Mouse (Mus musculus) MEL (cell line): ENCODE measurements around the gene Tlx2. TPM values are rescaled to one million over a fixed set of nuclear protein-coding genes. Genes with fewer than 3 reads are reported as not detected.

Source experiments
- DNase-seq: peaks from one replicate; pipeline ENCODE4 v3.0.0; 2011; ENCODE audit warnings: low read depth, low spot score
- H3K27ac ChIP-seq: 2 replicates; pipeline ENCODE4 v1.5.1; 2012; ENCODE audit warnings: low read depth, mild to moderate bottlenecking, control low read depth, low read length, moderate library complexity; ENCODE audit not compliant: control insufficient read depth
- H3K27me3 ChIP-seq, 2 experiments: fragments of 150-350 bp in 1 of 2; sonication (generic) in 1 of 2; 2 replicates each; pipeline ENCODE4 v1.6.1; 2012; ENCODE audit warnings: low read length in 2 of 2, mild to moderate bottlenecking in 2 of 2, improper control_type of control experiment in 1 of 2, moderate library complexity in 1 of 2; ENCODE audit not compliant: insufficient read depth in 2 of 2, control insufficient read depth in 1 of 2
- H3K36me3 ChIP-seq, 2 experiments: 2 replicates each; pipeline ENCODE4 v1.6.1; 2012 to 2014; ENCODE audit warnings: low read length in 2 of 2, improper control_type of control experiment in 1 of 2, inconsistent platforms in 1 of 2, mild to moderate bottlenecking in 1 of 2; ENCODE audit not compliant: insufficient read depth in 2 of 2, control insufficient read depth in 1 of 2
- H3K4me1 ChIP-seq, 2 experiments: fragments of 150-350 bp in 1 of 2; sonication (generic) in 1 of 2; 2 replicates each; pipeline ENCODE4 v1.6.1; 2012; ENCODE audit warnings: low read length in 2 of 2, improper control_type of control experiment in 1 of 2, mild to moderate bottlenecking in 1 of 2; ENCODE audit not compliant: insufficient read depth in 2 of 2, control insufficient read depth in 1 of 2
- H3K4me3 ChIP-seq, 2 experiments: fragments of 150-350 bp in 1 of 2; sonication (generic) in 1 of 2; 2 replicates each; pipeline ENCODE4 v1.5.1; 2012; ENCODE audit warnings: low read depth in 2 of 2, low read length in 2 of 2, mild to moderate bottlenecking in 2 of 2, moderate library complexity in 2 of 2, control low read depth in 1 of 2, improper control_type of control experiment in 1 of 2; ENCODE audit not compliant: control insufficient read depth in 1 of 2, insufficient read depth in 1 of 2
- H3K79me2 ChIP-seq: 2 replicates; pipeline ENCODE4 v1.6.1; 2012; ENCODE audit warnings: mild to moderate bottlenecking, low read length, moderate library complexity; ENCODE audit not compliant: control insufficient read depth, poor library complexity, insufficient read depth
- H3K9ac ChIP-seq: 2 replicates; pipeline ENCODE4 v1.6.1; 2012; ENCODE audit warnings: low read depth, mild to moderate bottlenecking, control low read depth, low read length, moderate library complexity; ENCODE audit not compliant: control insufficient read depth, poor library complexity, severe bottlenecking
- H3K9me3 ChIP-seq: fragments of 150-350 bp; sonication (generic); replicated peaks from 2 replicates; pipeline ENCODE4 v1.6.1; 2012; ENCODE audit warnings: mild to moderate bottlenecking, low read length, improper control_type of control experiment, moderate library complexity; ENCODE audit not compliant: insufficient read depth
- CHD1 ChIP-seq: IDR thresholded peaks from 2 replicates; pipeline ENCODE4 v1.6.1; 2012; ENCODE audit warnings: low read depth, mild to moderate bottlenecking, inconsistent platforms, low read length, improper control_type of control experiment
- CTCF ChIP-seq, 3 experiments: IDR thresholded peaks in 2 of 3; conservative IDR thresholded peaks in 1 of 3; 2 replicates each; pipeline ENCODE4 v1.5.1; 2011 to 2012; ENCODE audit warnings: low read length in 3 of 3, low read depth in 2 of 3, mild to moderate bottlenecking in 2 of 3, improper control_type of control experiment in 1 of 3, inconsistent platforms in 1 of 3, mixed read lengths in 1 of 3, moderate library complexity in 1 of 3; ENCODE audit not compliant: control insufficient read depth in 1 of 3, insufficient read depth in 1 of 3, poor library complexity in 1 of 3, severe bottlenecking in 1 of 3
- E2F4 ChIP-seq: IDR thresholded peaks from 2 replicates; pipeline ENCODE4 v1.6.1; 2011; ENCODE audit warnings: low read depth, low read length, improper control_type of control experiment, borderline replicate concordance
- ELF1 ChIP-seq: IDR thresholded peaks from 2 replicates; pipeline ENCODE4 v1.6.1; 2014; ENCODE audit warnings: low read depth, mild to moderate bottlenecking, inconsistent platforms, low read length, improper control_type of control experiment, moderate library complexity
- ETS1 ChIP-seq: IDR thresholded peaks from 2 replicates; pipeline ENCODE4 v1.6.1; 2012; ENCODE audit warnings: low read depth, mild to moderate bottlenecking, inconsistent platforms, low read length, improper control_type of control experiment, moderate library complexity
- HCFC1 ChIP-seq: IDR thresholded peaks from 2 replicates; pipeline ENCODE4 v1.6.1; 2012; ENCODE audit warnings: low read depth, mild to moderate bottlenecking, inconsistent platforms, low read length, improper control_type of control experiment, moderate library complexity
- MAFK ChIP-seq: IDR thresholded peaks from 2 replicates; pipeline ENCODE4 v1.6.1; 2011; ENCODE audit warnings: low read depth, mild to moderate bottlenecking, low read length, improper control_type of control experiment, borderline replicate concordance
- MAX ChIP-seq: IDR thresholded peaks from 2 replicates; pipeline ENCODE4 v1.6.1; 2011; ENCODE audit warnings: low read length, improper control_type of control experiment
- MEF2A ChIP-seq: IDR thresholded peaks from 2 replicates; pipeline ENCODE4 v1.6.1; 2014; ENCODE audit warnings: low read depth, mild to moderate bottlenecking, inconsistent platforms, low read length, improper control_type of control experiment; ENCODE audit not compliant: poor library complexity, insufficient replicate concordance, severe bottlenecking; ENCODE audit errors: extremely low read depth
- MYB ChIP-seq: IDR thresholded peaks from 2 replicates; pipeline ENCODE4 v1.6.1; 2011; ENCODE audit warnings: mild to moderate bottlenecking, low read depth, low read length, improper control_type of control experiment
- MYC ChIP-seq: IDR thresholded peaks from 2 replicates; pipeline ENCODE4 v1.6.1; 2011; ENCODE audit warnings: low read depth, mild to moderate bottlenecking, low read length, improper control_type of control experiment, moderate library complexity
- NELFE ChIP-seq: IDR thresholded peaks from 2 replicates; pipeline ENCODE4 v1.6.1; 2011; ENCODE audit warnings: low read depth, low read length, improper control_type of control experiment
- NRF1 ChIP-seq: IDR thresholded peaks from 2 replicates; pipeline ENCODE4 v1.6.1; 2014; ENCODE audit warnings: low read depth, mild to moderate bottlenecking, inconsistent platforms, low read length, improper control_type of control experiment, moderate library complexity; ENCODE audit not compliant: poor library complexity, insufficient read depth, severe bottlenecking
- POLR2A ChIP-seq, 2 experiments: IDR thresholded peaks; 2 replicates each; pipeline ENCODE4 v1.6.1; 2011 to 2012; ENCODE audit warnings: low read length in 2 of 2, mild to moderate bottlenecking in 2 of 2, control low read depth in 1 of 2, improper control_type of control experiment in 1 of 2, low read depth in 1 of 2, moderate library complexity in 1 of 2; ENCODE audit not compliant: control insufficient read depth in 1 of 2, insufficient read depth in 1 of 2, poor library complexity in 1 of 2
- POLR2AphosphoS2 ChIP-seq: IDR thresholded peaks from 2 replicates; pipeline ENCODE4 v1.6.1; 2011; ENCODE audit warnings: low read length, improper control_type of control experiment
- RCOR1 ChIP-seq: IDR thresholded peaks from 2 replicates; pipeline ENCODE4 v1.6.1; 2012; ENCODE audit warnings: low read depth, mild to moderate bottlenecking, inconsistent platforms, low read length, improper control_type of control experiment
- SIN3A ChIP-seq: IDR thresholded peaks from 2 replicates; pipeline ENCODE4 v1.6.1; 2012; ENCODE audit warnings: low read length, improper control_type of control experiment, inconsistent platforms
- SMC3 ChIP-seq: IDR thresholded peaks from 2 replicates; pipeline ENCODE4 v1.6.1; 2011; ENCODE audit warnings: low read depth, low read length, improper control_type of control experiment
- TCF12 ChIP-seq: IDR thresholded peaks from 2 replicates; pipeline ENCODE4 v1.6.1; 2014; ENCODE audit warnings: low read depth, mild to moderate bottlenecking, inconsistent platforms, low read length, improper control_type of control experiment, moderate library complexity
- USF1 ChIP-seq: IDR thresholded peaks from 2 replicates; pipeline ENCODE4 v1.6.1; 2014; ENCODE audit warnings: low read depth, mild to moderate bottlenecking, inconsistent platforms, low read length, improper control_type of control experiment, moderate library complexity
- ZC3H11A ChIP-seq: IDR thresholded peaks from 2 replicates; pipeline ENCODE4 v1.6.1; 2012; ENCODE audit warnings: low read depth, mild to moderate bottlenecking, inconsistent platforms, low read length, improper control_type of control experiment
- ZMIZ1 ChIP-seq: IDR thresholded peaks from 2 replicates; pipeline ENCODE4 v1.6.1; 2012; ENCODE audit warnings: low read depth, mild to moderate bottlenecking, inconsistent platforms, low read length, improper control_type of control experiment, moderate library complexity
- polyA plus RNA-seq, 2 experiments: library from polyadenylated mRNA; stranded (reverse) in 1 of 2; unstranded in 1 of 2; fragments of >175 nt in 1 of 2; fragments of >200 nt in 1 of 2; gene quantifications; 2 replicates each; pipeline versions ENCODE4 v1.2.1 to v1.2.4; 2012; ENCODE audit warnings: low replicate concordance in 2 of 2, low read depth in 1 of 2; ENCODE audit not compliant: insufficient read length in 2 of 2, insufficient read depth in 1 of 2, missing spikeins in 1 of 2
- total RNA-seq: library from RNA; depleted of rRNA; stranded (reverse); fragments of 300-350 nt; gene quantifications from 2 replicates; pipeline ENCODE4 v1.2.3, GENCODE M21; 2012

Gene Tlx2
- total and polyA plus RNA-seq, 3 experiments = not detected

- Histone ChIP-seq H3K9me3 (no peaks in the 10 kb centered on the region), H3K27ac (no peak within 1 kb of the TSS), H3K4me1 (peaks cover 0 to 12% of the 10 kb centered on the region in 2 experiments; a peak in 3 of 4 replicates), H3K27me3 (no peaks in the 10 kb centered on the region), H3K36me3 (peaks cover 0 to 7% of the 10 kb centered on the region in 2 experiments; a peak in 3 of 4 replicates), H3K9ac (no peak within 1 kb of the TSS), H3K4me3 (no peak within 1 kb of the TSS), H3K79me2 (peaks cover 36% of the 10 kb centered on the region)
- TF ChIP-seq HCFC1 (peak; percentile 88), POLR2A (IDR thresholded peaks at IDR 0.05; ENCODE audit: control insufficient read depth in 1 of 2, insufficient read depth in 1 of 2, low read depth in 1 of 2, low read length in 2 of 2, poor library complexity in 1 of 2) (peak in 1 of 2 experiments; percentile 25; a peak in 1 of 4 replicates), SMC3 (no peak), ZMIZ1 (0 out of 2 replicates have a peak, but pooled peaks have one; percentile 29), MYC (no peak), ZC3H11A (no peak)
- peak; percentile 46 for DNase-seq
Observed at GRCm38 (mm10) chr6:83057790-83058189, 12.3 kb downstream of the Tlx2 start, which contains the start of gene Dqx1. Dqx1 (plus strand) TSS chr6:83057844.

- DNase-seq = no peak
- Histone ChIP-seq H3K4me3 (peak within 1 kb of the TSS; percentile 68 to 87), H3K27ac (peak within 1 kb of the TSS; percentile 75), H3K4me1 (peaks cover 0 to 18% of the 10 kb centered on the region in 2 experiments; a peak in 3 of 4 replicates), H3K36me3 (peaks cover 0 to 14% of the 10 kb centered on the region in 2 experiments), H3K9ac (peak within 1 kb of the TSS; percentile 97), H3K79me2 (peaks cover 41% of the 10 kb centered on the region)
- TF ChIP-seq MAFK (no peak), NELFE (no peak), CTCF (IDR thresholded peaks at IDR 0.05 in 2 of 3, conservative IDR thresholded peaks at IDR 0.05 in 1 of 3; ENCODE audit: control insufficient read depth in 1 of 3, insufficient read depth in 1 of 3, low read depth in 2 of 3, low read length in 3 of 3, poor library complexity in 1 of 3, severe bottlenecking in 1 of 3) (peak in 2 of 3 experiments; percentile 50 to 72; a peak in 5 of 6 replicates), SMC3 (peak; percentile 53), MEF2A (no peak), ZMIZ1 (no peak)
- TF ChIP-seq, all 39 proteins: peak for 2
- H3K27me3 ChIP-seq = no peaks in the 10 kb centered on the region
- H3K9me3 ChIP-seq = no peaks in the 10 kb centered on the region
Observed at GRCm38 (mm10) chr6:83054871-83055431, 15.1 kb downstream of the Tlx2 start, which contains the start of gene Htra2. Htra2 (minus strand) TSS chr6:83055273.

GRCm38 (mm10) chr6:83054074-83054851, 15.8 kb downstream of the Tlx2 start, which contains the start of gene Aup1:
Aup1 (plus strand) TSS chr6:83054521.
- peaks cover 0 to 18% of the 10 kb centered on the region in 2 experiments; a peak in 3 of 4 replicates for H3K4me1 ChIP-seq
- DNase-seq = peak; percentile 99
- H3K79me2 ChIP-seq = peaks cover 41% of the 10 kb centered on the region
- peak within 1 kb of the TSS; percentile 97 for H3K9ac ChIP-seq
- H3K27me3 ChIP-seq = no peaks in the 10 kb centered on the region
- peak within 1 kb of the TSS; percentile 75 for H3K27ac ChIP-seq
- peaks cover 0 to 14% of the 10 kb centered on the region in 2 experiments for H3K36me3 ChIP-seq
- no peaks in the 10 kb centered on the region for H3K9me3 ChIP-seq
- peak within 1 kb of the TSS; percentile 68 to 87 for H3K4me3 ChIP-seq
- TF ChIP-seq SIN3A = peak; percentile 95
- TF ChIP-seq TCF12 = peak; percentile 86
- TF ChIP-seq POLR2AphosphoS2 = peak; percentile 81
- peak; percentile 86 for TF ChIP-seq MAX
- TF ChIP-seq USF1 = peak; percentile 51; the same call in 1 of the 2 replicates
- TF ChIP-seq ETS1 = peak; percentile 76
- 0 out of 2 replicates have a peak, but pooled peaks have one; percentile 31 for TF ChIP-seq RCOR1
- 0 out of 2 replicates have a peak, but pooled peaks have one; percentile 45 for TF ChIP-seq CHD1
- TF ChIP-seq NRF1 = peak; percentile 56; the same call in 1 of the 2 replicates
- TF ChIP-seq NELFE = peak; percentile 90
- no peak for TF ChIP-seq MYB
- TF ChIP-seq ELF1 = peak; percentile 96
- TF ChIP-seq E2F4 = 0 out of 2 replicates have a peak, but pooled peaks have one; percentile 82
- peak; percentile 68; the same call in 1 of the 2 replicates for TF ChIP-seq MEF2A
